Mouse (Mus musculus) lung, embryonic 14.5 days (tissue): ENCODE data around the gene Ccdc12. TPM values are rescaled to one million over a fixed set of nuclear protein-coding genes. Genes with fewer than 3 reads are reported as not detected.
"Not testable (repeated sequence)": the region's sequence is repeated elsewhere in the genome, so short reads cannot be mapped to it uniquely, and the experiment has no call there.

Experiments used
- ATAC-seq: fragments of 200-750 bp; cut with Nextera tagmentation; 2 replicates; pipeline ENCODE4 v1.8.0; 2017; ENCODE audit warnings: mild to moderate bottlenecking, moderate TSS enrichment, moderate library complexity; ENCODE audit not compliant: insufficient read depth
- DNase-seq: peaks from one replicate; pipeline ENCODE4 v3.0.0-alpha.2; 2015
- H3K27ac ChIP-seq: fragments of 300-500 bp; sonication (generic); 2 replicates; pipeline ENCODE4 v1.5.1; 2014; ENCODE audit warnings: low read depth, mild to moderate bottlenecking, moderate library complexity
- H3K27me3 ChIP-seq: fragments of 300-500 bp; sonication (generic); 2 replicates; pipeline ENCODE4 v1.6.1; 2014; ENCODE audit warnings: low read length, control low read depth; ENCODE audit not compliant: insufficient read depth
- H3K36me3 ChIP-seq: fragments of 300-500 bp; sonication (generic); 2 replicates; pipeline ENCODE4 v1.6.1; 2014; ENCODE audit warnings: control low read depth; ENCODE audit not compliant: insufficient read depth
- H3K4me1 ChIP-seq: fragments of 300-500 bp; sonication (generic); 2 replicates; pipeline ENCODE4 v1.6.1; 2014; ENCODE audit warnings: antibody characterized with exemption, control low read depth; ENCODE audit not compliant: insufficient read depth
- H3K4me2 ChIP-seq: fragments of 300-500 bp; sonication (generic); 2 replicates; pipeline ENCODE4 v1.6.1; 2014; ENCODE audit warnings: mild to moderate bottlenecking
- H3K4me3 ChIP-seq: fragments of 300-500 bp; sonication (generic); 2 replicates; pipeline ENCODE4 v1.5.1; 2014; ENCODE audit warnings: low read depth, low read length
- H3K9ac ChIP-seq: fragments of 300-500 bp; sonication (generic); 2 replicates; pipeline ENCODE4 v1.6.1; 2014
- H3K9me3 ChIP-seq: fragments of 300-500 bp; sonication (generic); 2 replicates; pipeline ENCODE4 v1.6.1; 2016; ENCODE audit warnings: low read depth, low read length, control low read depth
- CTCF ChIP-seq: IDR thresholded peaks from 2 replicates; pipeline ENCODE4 v1.5.1; 2016; ENCODE audit warnings: antibody characterized with exemption, low read depth
- WGBS: fragments of 180-500 bp; shearing (Covaris S2); extraction: QIAGEN DNeasy Blood & Tissue Kit; methylation state at CpG from one replicate; pipeline ENCODE4 v1.1.7; 2014; 5-methylcytosine and 5-hydroxymethylcytosine counted together
- polyA plus RNA-seq: library from polyadenylated mRNA; unstranded; fragments of >200 nt; fragmentation: Nextera tagmentation; extraction: Ambion mirVana; gene quantifications from 2 replicates; pipeline ENCODE4 v1.2.1, GENCODE M21; 2014

The Ccdc12 gene
- polyA plus RNA-seq, 1 experiment from 2014 or later, result 155 TPM

- peak overlapping the region; percentile 44; the same call in 1 of the 2 replicates for H3K27ac ChIP-seq
- ATAC-seq (no peak; the same call in 1 of the 2 replicates), DNase-seq (peak; percentile 35)
- TF ChIP-seq CTCF, result 0 out of 2 replicates have a peak, but pooled peaks have one; percentile 8
- H3K4me2 ChIP-seq, result no peak overlapping the region
- H3K4me3 ChIP-seq, result no peak overlapping the region
- WGBS, result 60% methylated on average over 10 of the region's 10 CpGs
- H3K9me3 ChIP-seq, result no peaks in the 10 kb centered on the region
- no peak overlapping the region for H3K9ac ChIP-seq
- 0 out of 2 replicates have a peak, but pooled peaks cover 3% of the 10 kb centered on the region for H3K36me3 ChIP-seq
- peaks cover 5% of the 10 kb centered on the region; the same call in 1 of the 2 replicates for H3K4me1 ChIP-seq
- no peaks in the 10 kb centered on the region for H3K27me3 ChIP-seq
Measured at GRCm38 (mm10) chr9:110673107-110673752, 16.9 kb downstream of the Ccdc12 start.

DNA sequence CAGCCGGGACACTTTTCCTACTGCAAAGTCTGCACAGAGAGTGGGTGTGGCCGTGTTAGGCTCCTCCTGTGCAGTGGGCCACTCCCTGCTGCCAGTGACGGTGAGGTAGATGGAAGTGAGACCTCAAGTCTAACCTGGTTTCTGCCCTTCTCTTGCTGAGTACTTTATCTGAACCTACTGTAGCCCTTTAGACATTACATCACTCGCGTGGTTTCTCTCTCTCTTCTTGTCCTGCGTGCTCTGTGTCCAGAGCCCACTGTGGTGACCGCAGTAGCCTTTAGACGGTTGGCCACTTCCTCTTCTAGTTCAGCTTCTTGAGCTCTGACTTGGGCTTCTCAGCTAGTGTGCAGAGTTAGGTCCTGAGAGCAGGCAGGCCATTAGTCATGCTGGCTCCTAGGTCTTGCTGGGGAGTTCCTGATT lies 20.2 kb downstream of the Ccdc12 start:
- Histone ChIP-seq H3K27me3 (no peaks in the 10 kb centered on the region), H3K27ac (no peak overlapping the region), H3K4me3 (no peak overlapping the region), H3K9me3 (no peaks in the 10 kb centered on the region), H3K36me3 (0 out of 2 replicates have a peak, but pooled peaks cover 3% of the 10 kb centered on the region), H3K9ac (no peak overlapping the region), H3K4me1 (peaks cover 5% of the 10 kb centered on the region; the same call in 1 of the 2 replicates), H3K4me2 (no peak overlapping the region)
- WGBS, result 72% methylated on average over 8 of the region's 8 CpGs
- no peak for DNase-seq
- no peak for ATAC-seq
- no peak for TF ChIP-seq CTCF

DNA sequence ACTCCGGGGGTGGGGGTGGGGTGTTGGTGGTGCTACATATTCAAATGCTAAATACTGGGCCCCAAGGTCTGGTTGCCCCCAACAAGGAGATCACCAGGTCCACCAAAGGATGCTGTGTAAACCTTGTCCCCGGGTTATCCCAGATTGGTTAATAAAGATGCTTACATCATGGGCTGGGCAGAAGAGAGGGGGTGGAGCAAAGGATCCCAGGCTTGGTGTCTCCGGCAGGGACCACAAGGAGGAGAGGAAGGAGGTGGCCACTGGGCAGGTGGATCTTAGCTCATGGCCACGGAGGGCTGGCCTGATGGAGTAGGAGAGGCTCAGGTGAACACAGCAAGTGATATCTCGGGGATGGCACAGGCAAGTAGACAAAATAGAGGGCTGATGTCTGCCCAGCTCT lies 22.6 kb downstream of the Ccdc12 start:
- DNase-seq, result no peak
- H3K4me2 ChIP-seq, result no peak overlapping the region
- H3K4me3 ChIP-seq, result no peak overlapping the region
- no peaks in the 10 kb centered on the region for H3K27me3 ChIP-seq
- 0 out of 2 replicates have a peak, but pooled peaks cover 3% of the 10 kb centered on the region for H3K36me3 ChIP-seq
- H3K4me1 ChIP-seq, result peaks cover 4% of the 10 kb centered on the region; the same call in 1 of the 2 replicates
- no peak overlapping the region for H3K27ac ChIP-seq
- ATAC-seq, result no peak
- 65% methylated on average over 5 of the region's 5 CpGs for WGBS
- TF ChIP-seq CTCF, result no peak
- H3K9ac ChIP-seq, result no peak overlapping the region
- no peaks in the 10 kb centered on the region for H3K9me3 ChIP-seq

DNA sequence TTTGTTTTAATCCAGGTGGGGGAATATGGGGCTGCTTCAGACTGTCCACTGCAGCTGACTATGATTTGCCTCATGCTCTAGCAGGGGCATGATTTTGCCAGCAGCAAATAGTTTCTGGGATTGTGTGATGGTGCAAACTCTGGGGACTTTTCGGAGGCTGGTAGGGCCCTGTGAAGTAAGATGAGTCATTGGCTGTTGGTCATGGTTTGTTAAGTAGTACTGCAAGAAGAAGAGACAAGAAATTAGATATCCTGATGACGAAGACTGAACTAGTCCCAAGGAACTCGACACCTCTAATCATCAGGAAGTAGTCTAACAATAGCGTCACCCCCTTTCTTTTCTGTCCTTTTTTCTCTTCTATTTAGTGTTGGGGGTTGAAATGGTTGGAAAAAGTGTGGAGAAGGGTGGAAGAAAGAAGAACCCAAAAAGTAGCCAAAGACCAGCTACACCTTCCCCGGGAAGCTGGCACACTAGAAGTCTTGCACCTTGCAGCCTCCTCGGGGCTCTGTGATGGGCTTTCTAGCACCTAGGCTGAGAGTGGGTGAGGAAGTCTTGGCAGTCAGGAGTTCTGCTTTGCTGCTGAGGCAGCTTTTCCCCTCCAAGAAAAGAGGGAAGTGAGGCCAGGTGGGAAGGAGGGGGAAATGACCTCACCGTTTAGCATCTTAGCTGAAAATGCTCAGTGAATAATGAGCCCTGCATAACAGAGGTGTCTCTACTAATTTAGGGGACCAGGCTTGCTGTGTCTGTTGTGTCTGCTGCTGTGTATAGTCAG lies 24.6 kb downstream of the Ccdc12 start:
- ATAC-seq, result no peak
- Histone ChIP-seq H3K27me3 (no peaks in the 10 kb centered on the region), H3K27ac (no peak overlapping the region), H3K9ac (no peak overlapping the region), H3K4me3 (no peak overlapping the region), H3K4me1 (peaks cover 4% of the 10 kb centered on the region; the same call in 1 of the 2 replicates), H3K4me2 (no peak overlapping the region), H3K36me3 (no peaks in the 10 kb centered on the region), H3K9me3 (no peaks in the 10 kb centered on the region)
- DNase-seq, result no peak
- no peak for TF ChIP-seq CTCF
- WGBS, result 83% methylated on average over 7 of the region's 7 CpGs

DNA sequence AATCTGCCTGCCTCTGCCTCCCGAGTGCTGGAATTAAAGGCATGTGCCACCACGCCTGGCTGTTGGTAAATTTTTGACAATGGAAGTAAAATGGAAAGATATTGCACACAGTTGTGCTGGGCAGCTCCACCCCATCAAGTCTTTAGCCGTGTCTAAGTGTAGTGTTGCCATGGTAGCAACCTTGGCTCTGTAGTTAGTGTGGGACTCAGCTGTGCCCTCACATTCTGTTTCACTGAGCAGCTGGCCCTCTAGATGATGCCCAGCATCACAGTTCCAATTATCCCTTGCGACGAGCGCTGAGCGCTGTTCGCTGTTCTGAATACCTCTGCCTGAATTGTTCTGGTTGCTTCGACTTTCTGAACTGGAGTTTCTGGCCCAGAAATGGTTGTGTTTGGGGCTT lies 25.5 kb downstream of the Ccdc12 start:
- no peak for ATAC-seq
- Histone ChIP-seq H3K36me3 (no peaks in the 10 kb centered on the region), H3K27me3 (no peaks in the 10 kb centered on the region), H3K4me3 (no peak overlapping the region), H3K9me3 (no peaks in the 10 kb centered on the region), H3K27ac (no peak overlapping the region), H3K4me1 (peaks cover 4% of the 10 kb centered on the region; the same call in 1 of the 2 replicates), H3K9ac (no peak overlapping the region), H3K4me2 (no peak overlapping the region)
- DNase-seq, result no peak
- 78% methylated on average over 9 of the region's 9 CpGs for WGBS
- no peak for TF ChIP-seq CTCF

DNA sequence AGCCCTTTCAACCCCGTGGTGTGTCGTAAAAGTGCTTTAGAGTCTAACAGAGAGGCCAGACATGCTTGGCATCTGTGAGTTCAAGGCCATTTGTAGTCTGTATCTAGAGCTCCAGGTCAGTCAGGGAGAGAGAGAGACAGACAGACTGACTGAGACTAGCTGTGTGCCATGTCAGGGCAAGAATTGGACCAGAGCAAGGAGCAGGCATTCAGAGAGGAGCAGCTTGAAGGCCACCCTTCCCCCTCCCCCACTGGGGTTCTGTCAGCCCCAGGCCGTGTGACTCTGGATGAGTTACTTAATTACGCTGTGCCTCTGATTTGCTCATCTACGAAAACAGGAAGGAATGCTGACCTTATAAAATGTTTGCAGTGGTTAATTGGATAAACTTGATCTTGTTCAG lies 26.0 kb downstream of the Ccdc12 start:
- Histone ChIP-seq H3K4me2 (no peak overlapping the region), H3K4me1 (peaks cover 4% of the 10 kb centered on the region; the same call in 1 of the 2 replicates), H3K36me3 (no peaks in the 10 kb centered on the region), H3K9ac (no peak overlapping the region), H3K27ac (no peak overlapping the region), H3K9me3 (no peaks in the 10 kb centered on the region), H3K27me3 (no peaks in the 10 kb centered on the region), H3K4me3 (no peak overlapping the region)
- TF ChIP-seq CTCF, result no peak
- WGBS, result 54% methylated on average over 5 of the region's 5 CpGs
- no peak for DNase-seq
- ATAC-seq, result no peak

DNA sequence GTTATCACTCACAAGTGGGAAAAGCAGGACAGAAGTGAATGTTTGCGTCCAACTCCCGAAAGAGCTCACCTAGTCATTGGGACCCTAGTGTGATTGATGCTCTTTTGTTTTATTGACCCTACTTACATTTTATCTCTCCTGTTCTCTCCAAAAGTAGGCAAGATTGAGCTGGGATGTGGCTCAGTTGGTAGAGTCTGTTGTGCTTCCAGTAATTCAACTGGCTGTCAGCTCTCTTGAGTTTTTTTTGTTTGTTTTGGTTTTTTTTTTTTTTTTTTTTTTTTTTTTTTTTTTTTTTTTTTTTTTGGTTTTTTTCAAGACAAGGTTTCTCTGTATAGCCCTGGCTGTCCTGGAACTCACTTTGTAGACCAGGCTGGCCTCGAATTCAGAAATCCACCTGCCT lies 26.4 kb downstream of the Ccdc12 start:
- H3K4me3 ChIP-seq, H3K36me3 ChIP-seq, H3K4me1 ChIP-seq, DNase-seq, H3K27me3 ChIP-seq, H3K4me2 ChIP-seq, ATAC-seq, H3K27ac ChIP-seq, H3K9ac ChIP-seq, H3K9me3 ChIP-seq: not testable (repeated sequence)
- WGBS, result 72% methylated on average over 3 of the region's 3 CpGs
